ENCODE assay signal across 20 mouse cellular contexts in the genomic region with DNA sequence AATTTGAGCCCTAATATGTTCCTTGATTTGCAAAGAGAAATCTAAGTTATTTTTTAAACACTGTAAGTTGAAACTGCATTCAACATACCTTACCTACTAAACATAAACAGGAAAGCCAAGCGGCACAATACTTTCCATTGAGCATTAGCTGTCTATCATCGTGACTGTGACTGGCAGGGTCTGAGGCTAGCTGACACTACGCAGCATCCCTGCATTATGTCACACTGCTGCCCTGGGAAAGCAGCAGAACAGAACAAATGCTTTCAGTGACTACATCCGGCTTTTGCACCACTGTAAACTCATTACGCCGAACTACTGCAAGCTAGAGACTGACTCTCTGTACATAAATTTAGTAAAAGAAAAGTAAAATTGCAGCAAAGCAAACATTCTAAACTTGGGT.
"Had no signal": no experiment of that assay in that cellular context is flagged by ENCODE, and none has a peak within 500 bp of the region (broad histone marks: within the 10 kb centered on the region; RNA-seq: fewer than 3 reads in every experiment).

No protein-coding gene starts in this region.

- DNase-seq: heart, postnatal 10 days; heart, postnatal 14 days; heart, postnatal 36 days; heart, postnatal 4 days; kidney, adult 11 months; kidney, adult 18-20 months; kidney, adult 2 months; kidney, adult 9 months; kidney, postnatal 10 days; kidney, postnatal 14 days; kidney, postnatal 25 days; kidney, postnatal 36 days; kidney, postnatal 4 days; layer of hippocampus, adult 9-11 months; layer of hippocampus, postnatal 36 days had no signal

- ATAC-seq: hindbrain, embryonic 16.5 days; hindbrain, postnatal 0 days; intestine, embryonic 15.5 days; intestine, embryonic 16.5 days; intestine, postnatal 0 days had no signal
